Mouse (Mus musculus) bone marrow macrophage, adult 2 months (primary cell): ENCODE results near the gene Cdk14.

Experiments
- CTCF ChIP-seq: IDR thresholded peaks from 2 replicates; pipeline ENCODE4 v1.5.1; 2012; ENCODE audit warnings: low read depth, mild to moderate bottlenecking, low read length, moderate library complexity
- POLR2A ChIP-seq: IDR thresholded peaks from 2 replicates; pipeline ENCODE4 v1.6.1; 2012; ENCODE audit warnings: mild to moderate bottlenecking, low read depth, low read length, borderline replicate concordance

DNA sequence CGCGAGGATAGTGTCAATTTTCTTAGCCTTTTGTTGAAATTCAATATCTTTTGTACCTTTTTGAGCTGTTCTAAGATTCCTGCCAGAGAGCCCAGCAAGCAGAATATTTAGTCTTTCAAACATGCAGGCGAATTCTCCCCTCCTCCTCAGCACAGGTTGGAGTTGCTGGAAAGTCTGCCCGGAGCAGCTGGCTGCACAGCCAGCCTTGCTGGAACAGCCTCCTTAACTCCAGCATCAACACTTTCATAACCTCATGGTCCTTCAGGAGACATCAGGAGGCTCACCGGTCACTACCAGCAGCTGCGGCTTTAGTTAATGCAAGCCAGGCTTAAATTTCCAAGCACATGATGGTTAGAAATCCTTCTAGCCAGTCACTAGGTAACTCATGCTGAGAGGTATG, 105.8 kb downstream of the Cdk14 start:
- no peak for TF ChIP-seq CTCF
- no peak for TF ChIP-seq POLR2A
